Mouse (Mus musculus): ENCODE results near the gene Akap11. TPM values are rescaled to one million over a fixed set of nuclear protein-coding genes. Genes with fewer than 3 reads are reported as not detected.
"Not testable (repeated sequence)": the region's sequence is repeated elsewhere in the genome, so short reads cannot be mapped to it uniquely, and the experiment has no call there.

The Akap11 gene
- 16.1 and 17.4 TPM in 2 replicates for polyA plus RNA-seq (2016; fragmentation: Nextera tagmentation; extraction: Ambion mirVana)

GRCm38 (mm10) chr14:78536281-78537165 lies at the start of gene Akap11:
Gene Akap11, minus strand, starts transcription at chr14:78536808.
- peak within 1 kb of the TSS; percentile 95 for H3K27ac ChIP-seq (replicated peaks)
- peak within 1 kb of the TSS; percentile 92 for H3K4me3 ChIP-seq
- H3K9me3 ChIP-seq, result no peaks in the 10 kb centered on the region
- under 1% methylated on average over 82 of the region's 82 CpGs for whole genome bisulfite sequencing
- peak; percentile 97 for DNase-seq (ENCODE audit: low spot score)
- peaks cover 26% of the 10 kb centered on the region for H3K4me1 ChIP-seq
- H3K27me3 ChIP-seq (replicated peaks; ENCODE audit: low read depth, poor library complexity, severe bottlenecking), result no peaks in the 10 kb centered on the region
- no peaks in the 10 kb centered on the region for H3K36me3 ChIP-seq (replicated peaks)

DNA sequence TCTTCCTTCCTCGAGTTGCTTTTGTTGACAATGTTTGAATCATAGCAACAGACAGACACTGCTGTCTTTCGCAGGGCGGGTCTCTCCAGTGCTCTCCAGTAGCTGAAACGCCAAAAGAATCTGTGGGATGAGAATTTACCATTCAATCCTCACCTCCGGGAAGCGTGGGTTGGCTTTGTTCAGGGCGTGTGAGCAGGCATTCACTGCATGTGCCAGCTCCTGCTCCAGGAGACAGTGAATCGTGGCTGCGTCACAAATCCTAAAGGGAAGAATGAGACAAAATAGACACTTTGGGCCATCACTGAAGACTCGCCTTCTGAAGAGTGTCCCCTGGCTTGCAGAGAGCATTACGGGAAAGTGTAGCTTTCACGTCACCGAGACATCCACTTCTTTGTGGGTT lies 47.6 kb upstream of the Akap11 start:
- no peak for DNase-seq (ENCODE audit: low spot score)
- Histone ChIP-seq H3K4me3 (no peak overlapping the region), H3K27ac (replicated peaks) (no peak overlapping the region), H3K9me3 (no peaks in the 10 kb centered on the region), H3K4me1 (no peaks in the 10 kb centered on the region), H3K27me3 (replicated peaks; ENCODE audit: low read depth, poor library complexity, severe bottlenecking) (no peaks in the 10 kb centered on the region), H3K36me3 (replicated peaks) (peaks cover 18% of the 10 kb centered on the region; the same call in 1 of the 2 replicates)
- 91% methylated on average over 13 of the region's 13 CpGs for WGBS

GRCm38 (mm10) chr14:78583168-78583567 lies 46.6 kb upstream of the Akap11 start:
- DNase-seq (ENCODE audit: low spot score), result no peak
- Histone ChIP-seq H3K4me3 (no peak overlapping the region), H3K36me3 (replicated peaks) (peaks cover 18% of the 10 kb centered on the region; the same call in 1 of the 2 replicates), H3K27me3 (replicated peaks; ENCODE audit: low read depth, poor library complexity, severe bottlenecking) (no peaks in the 10 kb centered on the region), H3K4me1 (no peaks in the 10 kb centered on the region), H3K9me3 (no peaks in the 10 kb centered on the region), H3K27ac (replicated peaks) (no peak overlapping the region)

DNA sequence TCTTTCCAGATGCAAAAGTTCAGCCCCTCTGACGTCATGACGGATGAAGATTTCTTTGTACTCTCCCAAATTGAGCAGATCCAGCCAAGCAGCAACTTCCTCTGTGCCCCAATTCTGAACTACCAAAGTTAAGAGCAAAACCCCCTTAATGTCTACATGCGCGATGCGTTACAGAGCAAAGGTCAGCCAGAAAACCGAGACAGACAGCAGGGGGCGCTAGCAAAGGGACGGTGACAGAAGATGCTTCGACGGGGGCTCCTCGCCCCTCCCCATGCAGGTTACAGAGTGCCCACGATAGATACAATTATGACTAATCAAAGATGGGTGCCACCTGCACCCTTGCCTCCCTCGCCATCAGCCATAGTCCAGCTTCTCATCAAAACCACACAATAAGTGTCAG lies 39.3 kb upstream of the Akap11 start:
- Histone ChIP-seq H3K36me3 (replicated peaks) (peaks cover 14% of the 10 kb centered on the region), H3K9me3 (no peaks in the 10 kb centered on the region), H3K4me3 (no peak overlapping the region), H3K4me1 (no peaks in the 10 kb centered on the region), H3K27me3 (replicated peaks; ENCODE audit: low read depth, poor library complexity, severe bottlenecking) (no peaks in the 10 kb centered on the region), H3K27ac (replicated peaks) (no peak overlapping the region)
- DNase-seq (ENCODE audit: low spot score), result no peak
- 76% methylated on average over 13 of the region's 13 CpGs for WGBS

GRCm38 (mm10) chr14:78568410-78568809 lies 31.8 kb upstream of the Akap11 start:
- Histone ChIP-seq H3K27ac (replicated peaks) (no peak overlapping the region), H3K27me3 (replicated peaks; ENCODE audit: low read depth, poor library complexity, severe bottlenecking) (no peaks in the 10 kb centered on the region), H3K9me3 (no peaks in the 10 kb centered on the region), H3K4me1 (no peaks in the 10 kb centered on the region), H3K4me3 (no peak overlapping the region), H3K36me3 (replicated peaks) (0 out of 2 replicates have a peak, but pooled peaks cover 3% of the 10 kb centered on the region)
- no peak for DNase-seq (ENCODE audit: low spot score)
- WGBS, result 90% methylated on average over 5 of the region's 5 CpGs

DNA sequence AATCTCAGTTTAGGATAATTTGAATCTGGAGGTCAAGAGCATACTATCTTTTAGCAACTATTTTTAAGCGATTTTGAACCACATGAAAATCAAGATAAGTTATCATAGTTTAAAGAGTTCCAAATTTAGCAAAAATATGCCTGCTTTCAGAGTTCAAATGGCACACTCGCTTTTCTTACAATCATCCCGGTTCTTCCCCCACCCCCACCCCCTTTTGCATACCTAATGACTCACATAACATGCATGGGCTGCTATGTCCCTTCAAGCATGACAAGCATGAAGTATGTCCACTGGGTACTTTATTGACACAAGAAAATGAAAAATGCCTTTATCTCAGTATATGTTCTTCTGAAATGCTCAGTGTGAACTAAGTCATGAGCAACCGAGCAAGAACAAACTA lies 29.8 kb upstream of the Akap11 start:
- DNase-seq (ENCODE audit: low spot score), result no peak
- no peaks in the 10 kb centered on the region for H3K36me3 ChIP-seq (replicated peaks)
- 86% methylated on average over 4 of the region's 4 CpGs for WGBS

GRCm38 (mm10) chr14:78564292-78564691 lies 27.7 kb upstream of the Akap11 start:
- no peak for DNase-seq (ENCODE audit: low spot score)
- whole genome bisulfite sequencing, result 83% methylated on average over 2 of the region's 2 CpGs

More for the DNA sequence above, 29.8 kb upstream of the Akap11 start:
- Histone ChIP-seq H3K4me3 (no peak overlapping the region), H3K27me3 (replicated peaks; ENCODE audit: low read depth, poor library complexity, severe bottlenecking) (no peaks in the 10 kb centered on the region), H3K27ac (replicated peaks) (no peak overlapping the region), H3K4me1 (0 out of 2 replicates have a peak, but pooled peaks cover 2% of the 10 kb centered on the region), H3K9me3 (no peaks in the 10 kb centered on the region)

DNA sequence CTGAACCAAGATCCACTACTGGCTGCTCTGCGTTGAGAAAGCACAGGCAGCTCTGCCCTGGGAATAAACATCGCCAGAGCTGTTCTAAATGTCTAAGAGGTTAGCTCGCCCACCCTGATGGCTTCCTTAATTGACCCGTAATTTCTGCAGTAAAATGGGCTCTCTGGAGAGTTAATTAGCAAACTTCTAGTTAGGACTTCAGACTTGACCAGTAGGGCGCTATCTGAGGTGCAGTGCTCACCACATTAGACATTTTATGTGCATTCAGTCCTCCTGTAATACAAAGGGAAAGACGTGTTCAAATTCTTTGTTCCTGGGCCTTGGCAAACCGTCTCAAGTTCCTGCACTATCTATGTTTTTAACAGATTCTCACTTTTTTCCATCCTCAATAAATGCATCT lies 26.6 kb upstream of the Akap11 start:
- DNase-seq (ENCODE audit: low spot score), result no peak
- Histone ChIP-seq H3K4me3 (no peak overlapping the region), H3K36me3 (replicated peaks) (no peaks in the 10 kb centered on the region), H3K4me1 (0 out of 2 replicates have a peak, but pooled peaks cover 2% of the 10 kb centered on the region), H3K27me3 (replicated peaks; ENCODE audit: low read depth, poor library complexity, severe bottlenecking) (no peaks in the 10 kb centered on the region), H3K9me3 (no peaks in the 10 kb centered on the region), H3K27ac (replicated peaks) (no peak overlapping the region)
- 77% methylated on average over 7 of the region's 7 CpGs for WGBS

More at GRCm38 (mm10) chr14:78564292-78564691, 27.7 kb upstream of the Akap11 start:
- no peaks in the 10 kb centered on the region for H3K9me3 ChIP-seq
- H3K36me3 ChIP-seq (replicated peaks), result no peaks in the 10 kb centered on the region
- H3K27ac ChIP-seq (replicated peaks), result no peak overlapping the region
- H3K4me3 ChIP-seq, result no peak overlapping the region
- no peaks in the 10 kb centered on the region for H3K27me3 ChIP-seq (replicated peaks; ENCODE audit: low read depth, poor library complexity, severe bottlenecking)
- 0 out of 2 replicates have a peak, but pooled peaks cover 2% of the 10 kb centered on the region for H3K4me1 ChIP-seq

- WGBS, result 82% methylated on average over 4 of the region's 4 CpGs
- H3K27me3 ChIP-seq (replicated peaks; ENCODE audit: low read depth, poor library complexity, severe bottlenecking), result no peaks in the 10 kb centered on the region
- no peaks in the 10 kb centered on the region for H3K9me3 ChIP-seq
- H3K27ac ChIP-seq (replicated peaks), result no peak overlapping the region
- 0 out of 2 replicates have a peak, but pooled peaks cover 2% of the 10 kb centered on the region for H3K4me1 ChIP-seq
- no peaks in the 10 kb centered on the region for H3K36me3 ChIP-seq (replicated peaks)
- no peak overlapping the region for H3K4me3 ChIP-seq
- no peak for DNase-seq (ENCODE audit: low spot score)
Measured at GRCm38 (mm10) chr14:78562121-78562520, 25.5 kb upstream of the Akap11 start.

DNA sequence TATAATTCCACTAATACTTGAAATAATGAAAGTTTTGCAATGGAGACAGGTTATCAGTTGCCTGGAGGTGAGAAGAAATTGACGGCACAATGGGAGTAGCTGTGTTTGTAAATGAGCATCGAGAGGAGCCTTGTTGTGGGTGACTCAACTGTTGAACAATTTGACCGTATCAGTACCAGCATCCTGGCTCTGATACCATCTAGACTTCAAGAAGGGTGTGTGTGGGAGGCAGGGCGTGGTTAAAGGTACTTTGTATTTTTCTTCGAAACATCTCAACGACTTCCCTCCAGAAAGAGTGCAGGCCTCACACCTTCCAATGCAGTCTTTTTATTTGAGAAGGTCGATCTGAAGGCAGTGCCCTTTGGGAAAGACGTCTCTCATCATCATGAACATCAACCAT lies 22.4 kb upstream of the Akap11 start:
- H3K36me3 ChIP-seq (replicated peaks), result no peaks in the 10 kb centered on the region
- H3K4me3 ChIP-seq, result no peak overlapping the region
- no peaks in the 10 kb centered on the region for H3K27me3 ChIP-seq (replicated peaks; ENCODE audit: low read depth, poor library complexity, severe bottlenecking)
- 0 out of 2 replicates have a peak, but pooled peaks cover 2% of the 10 kb centered on the region for H3K4me1 ChIP-seq
- H3K9me3 ChIP-seq, result no peaks in the 10 kb centered on the region
- 89% methylated on average over 8 of the region's 8 CpGs for WGBS
- DNase-seq (ENCODE audit: low spot score), result no peak
- no peak overlapping the region for H3K27ac ChIP-seq (replicated peaks)

GRCm38 (mm10) chr14:78554830-78555229 lies 18.2 kb upstream of the Akap11 start:
- 85% methylated on average over 3 of the region's 3 CpGs for WGBS
- H3K9me3 ChIP-seq; H3K4me1 ChIP-seq; H3K27ac ChIP-seq (replicated peaks); H3K27me3 ChIP-seq (replicated peaks; ENCODE audit: low read depth, poor library complexity, severe bottlenecking); DNase-seq (ENCODE audit: low spot score); H3K4me3 ChIP-seq; H3K36me3 ChIP-seq (replicated peaks): not testable (repeated sequence)

GRCm38 (mm10) chr14:78553661-78554060 lies 17.1 kb upstream of the Akap11 start:
- 95% methylated on average over 6 of the region's 6 CpGs for WGBS
- no peaks in the 10 kb centered on the region for H3K9me3 ChIP-seq
- no peak overlapping the region for H3K4me3 ChIP-seq
- no peak for DNase-seq (ENCODE audit: low spot score)
- no peaks in the 10 kb centered on the region for H3K36me3 ChIP-seq (replicated peaks)
- no peaks in the 10 kb centered on the region for H3K27me3 ChIP-seq (replicated peaks; ENCODE audit: low read depth, poor library complexity, severe bottlenecking)
- no peak overlapping the region for H3K27ac ChIP-seq (replicated peaks)
- no peaks in the 10 kb centered on the region for H3K4me1 ChIP-seq

DNA sequence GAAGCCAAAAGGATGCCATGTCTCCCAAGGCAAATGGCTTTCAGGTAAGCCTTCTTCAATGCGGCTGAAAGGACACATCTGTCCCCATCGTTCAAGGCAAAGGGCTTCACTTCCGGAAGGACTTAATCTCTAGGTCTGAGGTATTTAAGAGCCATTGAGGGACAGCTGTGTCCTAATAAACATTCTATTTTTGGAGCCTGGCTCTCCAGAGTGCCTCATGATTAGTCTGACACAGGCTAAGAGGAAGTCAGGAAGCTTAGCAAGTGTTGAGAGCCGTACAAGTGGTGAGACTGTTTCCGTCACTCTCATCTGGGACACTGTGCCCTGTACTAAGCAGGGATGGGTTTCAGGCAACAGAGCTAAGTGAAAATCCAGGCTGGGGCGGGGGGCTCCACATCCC lies 12.2 kb upstream of the Akap11 start:
- no peak for DNase-seq (ENCODE audit: low spot score)
- Histone ChIP-seq H3K27me3 (replicated peaks; ENCODE audit: low read depth, poor library complexity, severe bottlenecking) (no peaks in the 10 kb centered on the region), H3K4me1 (no peaks in the 10 kb centered on the region), H3K36me3 (replicated peaks) (no peaks in the 10 kb centered on the region), H3K4me3 (no peak overlapping the region), H3K9me3 (no peaks in the 10 kb centered on the region), H3K27ac (replicated peaks) (no peak overlapping the region)
- WGBS, result 78% methylated on average over 6 of the region's 6 CpGs

Measured in embryonic facial prominence, embryonic 10.5 days (tissue).